Mouse (Mus musculus) cortical plate, adult 2 months (tissue): ENCODE data around the gene Fzr1.

Experiments used
- CTCF ChIP-seq: fragments of 200-500 bp; IDR thresholded peaks from 2 replicates; pipeline ENCODE4 v1.5.1; 2011; ENCODE audit warnings: mild to moderate bottlenecking, control low read depth, low read length; ENCODE audit not compliant: insufficient read depth; ENCODE audit errors: extremely low read depth
- POLR2A ChIP-seq: fragments of 200-500 bp; IDR thresholded peaks from 2 replicates; pipeline ENCODE4 v1.6.1; 2011; ENCODE audit warnings: mild to moderate bottlenecking, low read length, control low read depth; ENCODE audit not compliant: insufficient read depth; ENCODE audit errors: extremely low read depth

GRCm38 (mm10) chr10:81383802-81384604 is 5.7 kb upstream of the Fzr1 start, which contains the start of the genes Dohh and Gm48551:
- TF ChIP-seq CTCF (no peak), POLR2A (peak; percentile 91)
